ENCODE assay signal across 14 mouse cellular contexts in genomic region chr7:3715249-3715648, GRCm38 (mm10).
"Had no signal": no experiment of that assay in that cellular context is flagged by ENCODE, and none has a peak within 500 bp of the region (broad histone marks: within the 10 kb centered on the region; RNA-seq: fewer than 3 reads in every experiment).

No protein-coding gene starts in this region.

- H3K27me3 ChIP-seq: kidney, embryonic 15.5 days; liver, embryonic 12.5 days; lung, embryonic 15.5 days; neural tube, embryonic 12.5 days had no signal

- H3K4me1 ChIP-seq: kidney, embryonic 15.5 days; limb, embryonic 10.5 days; liver, embryonic 12.5 days; lung, embryonic 15.5 days; midbrain, embryonic 10.5 days; neural tube, embryonic 12.5 days had no signal

- ATAC-seq: liver, embryonic 12.5 days had no signal

- H3K27ac ChIP-seq: kidney, embryonic 15.5 days; left cerebral cortex, adult 2 months; limb, embryonic 10.5 days; liver, embryonic 12.5 days; lung, embryonic 15.5 days; macrophage; midbrain, embryonic 10.5 days; neural tube, embryonic 12.5 days had no signal

- H3K4me3 ChIP-seq: kidney, embryonic 15.5 days; left cerebral cortex, adult 2 months; limb, embryonic 10.5 days; liver, embryonic 12.5 days; lung, embryonic 15.5 days; midbrain, embryonic 10.5 days; neural tube, embryonic 12.5 days had no signal

- DNase-seq: kidney, adult 18-20 months; lung, postnatal 14 days; midbrain, embryonic 14.5 days; right cerebral cortex, postnatal 4 days; spleen, adult 18-20 months; thymus, postnatal 36 days had no signal

- H3K36me3 ChIP-seq: kidney, embryonic 15.5 days; limb, embryonic 10.5 days; liver, embryonic 12.5 days; lung, embryonic 15.5 days; midbrain, embryonic 10.5 days; neural tube, embryonic 12.5 days had no signal

- H3K9me3 ChIP-seq: kidney, embryonic 15.5 days; limb, embryonic 10.5 days; liver, embryonic 12.5 days; lung, embryonic 15.5 days; midbrain, embryonic 10.5 days; neural tube, embryonic 12.5 days had no signal
